Mouse (Mus musculus): ENCODE data around the gene Hexim2. TPM values are rescaled to one million over a fixed set of nuclear protein-coding genes. Genes with fewer than 3 reads are reported as not detected.

Gene Hexim2
- polyA plus RNA-seq, 1 experiment, result 4.5 TPM

DNA sequence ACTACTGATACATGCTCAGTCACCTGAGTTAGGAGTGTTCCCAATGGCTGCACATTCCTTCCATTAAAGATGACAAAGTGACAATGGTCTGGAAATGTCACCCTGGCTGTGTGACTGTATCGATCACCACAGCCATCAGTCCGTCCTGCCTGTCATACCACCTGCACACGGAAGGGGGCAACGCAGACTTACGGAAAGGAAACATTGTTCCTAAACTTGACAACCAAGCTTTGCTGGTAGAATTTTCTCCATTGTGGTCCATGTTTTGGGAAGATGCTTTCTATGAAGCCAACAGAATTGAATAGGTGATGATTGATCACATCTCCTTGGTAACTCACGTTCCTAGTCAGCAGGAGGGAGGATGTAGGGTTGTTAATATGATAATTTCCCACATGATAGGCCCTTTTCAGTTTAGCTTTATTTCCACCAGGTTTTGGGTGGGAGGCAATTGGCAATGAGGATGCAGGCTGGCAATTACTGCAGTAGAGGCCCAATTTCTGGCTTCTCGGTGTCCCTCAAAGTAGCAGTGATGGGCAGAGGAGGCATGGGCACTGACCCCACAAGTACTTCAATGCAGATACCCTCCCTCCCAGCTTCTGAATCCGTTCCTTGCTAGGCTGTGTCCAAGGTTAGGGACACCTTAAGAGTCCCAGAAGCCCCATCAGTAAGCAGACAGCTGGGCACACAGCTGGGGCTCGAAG is 36.6 kb downstream of the Hexim2 start:
- H3K9me3 ChIP-seq (replicated peaks; ENCODE audit: control insufficient read depth, insufficient read depth, low read length, poor library complexity, severe bottlenecking), result no peaks in the 10 kb centered on the region
- no peak overlapping the region for H3K27ac ChIP-seq (ENCODE audit: insufficient read depth, low read length)
- no peak overlapping the region for H3K4me3 ChIP-seq (ENCODE audit: low read depth, low read length)
- no peaks in the 10 kb centered on the region for H3K4me1 ChIP-seq (ENCODE audit: control insufficient read depth, insufficient read depth, low read length)
- H3K36me3 ChIP-seq (ENCODE audit: control insufficient read depth, insufficient read depth, low read length, poor library complexity, severe bottlenecking), result no peaks in the 10 kb centered on the region
- H3K27me3 ChIP-seq (ENCODE audit: control insufficient read depth, insufficient read depth, low read length, poor library complexity, severe bottlenecking), result peaks cover 9% of the 10 kb centered on the region
- no peak overlapping the region for H3K9ac ChIP-seq (ENCODE audit: low read depth, poor library complexity, severe bottlenecking)
- TF ChIP-seq POLR2A (IDR thresholded peaks at IDR 0.05; ENCODE audit: insufficient read depth, low read length), result no peak
- peak; percentile 95 for TF ChIP-seq CTCF (IDR thresholded peaks at IDR 0.05; ENCODE audit: low read depth, low read length)

DNA sequence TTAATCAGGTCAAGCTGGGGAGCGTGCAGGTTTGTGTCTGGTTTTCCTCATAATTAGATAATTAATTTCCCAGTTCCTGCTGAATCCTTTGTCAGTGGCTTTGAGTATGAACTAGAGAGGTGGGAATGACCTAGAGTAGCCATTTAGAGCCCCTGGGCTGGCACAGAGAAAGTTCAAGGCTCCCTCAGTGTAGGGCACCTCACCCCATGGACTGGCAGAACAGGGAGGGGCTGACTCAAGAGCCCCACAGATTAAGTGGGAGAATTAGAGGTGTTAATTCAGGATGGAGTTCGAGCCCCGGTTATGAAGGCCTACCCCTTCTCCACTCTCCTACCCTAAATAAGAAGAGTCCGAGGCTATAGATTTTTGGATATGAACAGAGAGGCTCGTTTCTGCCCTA is 37.4 kb downstream of the Hexim2 start:
- H3K9ac ChIP-seq (ENCODE audit: low read depth, poor library complexity, severe bottlenecking), result no peak overlapping the region
- H3K27me3 ChIP-seq (ENCODE audit: control insufficient read depth, insufficient read depth, low read length, poor library complexity, severe bottlenecking), result peaks cover 9% of the 10 kb centered on the region
- H3K4me1 ChIP-seq (ENCODE audit: control insufficient read depth, insufficient read depth, low read length), result no peaks in the 10 kb centered on the region
- H3K4me3 ChIP-seq (ENCODE audit: low read depth, low read length), result no peak overlapping the region
- H3K36me3 ChIP-seq (ENCODE audit: control insufficient read depth, insufficient read depth, low read length, poor library complexity, severe bottlenecking), result no peaks in the 10 kb centered on the region
- no peak for TF ChIP-seq POLR2A (IDR thresholded peaks at IDR 0.05; ENCODE audit: insufficient read depth, low read length)
- TF ChIP-seq EP300 (IDR thresholded peaks at IDR 0.05; ENCODE audit: insufficient read depth, low read depth, low read length), result no peak
- TF ChIP-seq CTCF (IDR thresholded peaks at IDR 0.05; ENCODE audit: low read depth, low read length), result no peak
- no peak overlapping the region for H3K27ac ChIP-seq (ENCODE audit: insufficient read depth, low read length)
- H3K9me3 ChIP-seq (replicated peaks; ENCODE audit: control insufficient read depth, insufficient read depth, low read length, poor library complexity, severe bottlenecking), result no peaks in the 10 kb centered on the region

DNA sequence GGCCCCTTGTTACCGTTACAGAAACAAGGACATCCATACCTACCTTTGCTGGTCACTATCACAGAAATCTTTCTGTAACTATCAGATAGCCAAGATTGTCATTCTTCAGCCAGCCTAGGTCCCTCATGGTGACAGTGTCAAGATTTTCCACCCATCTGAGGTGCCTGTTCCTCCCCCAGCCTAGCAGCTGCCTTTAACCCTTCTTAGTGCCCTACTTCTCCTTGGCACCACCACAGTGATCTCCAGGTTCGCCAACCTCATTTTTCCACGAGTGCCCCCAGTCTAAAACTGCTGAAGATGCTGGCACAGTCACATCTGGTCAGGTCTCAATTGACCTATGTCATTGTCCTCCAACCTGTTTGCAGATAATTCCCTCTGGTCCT is 37.9 kb downstream of the Hexim2 start:
- Histone ChIP-seq H3K27me3 (ENCODE audit: control insufficient read depth, insufficient read depth, low read length, poor library complexity, severe bottlenecking) (peaks cover 9% of the 10 kb centered on the region), H3K9ac (ENCODE audit: low read depth, poor library complexity, severe bottlenecking) (peak overlapping the region; percentile 84)
- TF ChIP-seq CTCF (IDR thresholded peaks at IDR 0.05; ENCODE audit: low read depth, low read length) (no peak), EP300 (IDR thresholded peaks at IDR 0.05; ENCODE audit: insufficient read depth, low read depth, low read length) (no peak)

DNA sequence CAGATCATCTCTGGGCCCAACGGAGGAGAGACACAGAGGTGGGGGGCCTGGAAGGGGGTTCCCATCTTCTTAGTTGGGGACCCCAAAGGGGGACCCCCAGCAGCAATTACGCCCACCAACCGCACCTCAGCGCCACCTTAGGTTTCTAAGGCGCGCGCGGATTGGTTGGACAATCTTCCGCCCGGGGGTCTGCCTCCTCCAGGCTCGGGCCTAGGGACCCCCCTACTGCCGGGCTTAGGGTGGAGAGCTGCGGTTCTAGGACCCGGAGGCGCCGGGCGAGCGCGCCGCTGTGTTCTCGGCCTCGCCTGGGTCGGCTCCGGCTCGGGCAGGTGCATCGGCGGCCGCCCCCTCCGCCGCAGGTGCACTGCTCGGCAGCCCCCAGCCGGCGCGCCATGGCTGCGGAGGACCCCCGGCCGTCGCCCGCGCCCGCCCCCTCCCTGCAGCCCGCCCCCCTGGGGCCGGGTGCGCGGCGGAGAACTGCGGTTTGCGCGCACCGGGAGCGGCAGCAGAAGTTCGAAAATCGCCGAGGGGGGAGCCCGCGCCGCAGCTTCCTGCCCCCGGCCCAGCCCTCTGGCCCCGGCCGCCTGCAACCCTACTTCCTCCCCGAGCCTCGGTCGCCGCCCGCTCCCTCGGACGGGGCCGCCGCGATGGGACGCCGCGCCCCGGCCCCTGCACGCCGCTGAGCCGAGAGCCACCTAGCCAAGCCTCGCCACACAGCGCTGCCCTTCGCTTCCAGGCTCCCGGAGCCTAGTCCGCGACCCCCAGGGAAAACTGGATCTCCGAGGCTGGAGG is 38.5 kb downstream of the Hexim2 start, which contains the start of gene Fmnl1:
Gene Fmnl1, plus strand, starts transcription at position 614 of the 792 bp plus-strand sequence.
- no peaks in the 10 kb centered on the region for H3K9me3 ChIP-seq (replicated peaks; ENCODE audit: control insufficient read depth, insufficient read depth, low read length, poor library complexity, severe bottlenecking)
- H3K9ac ChIP-seq (ENCODE audit: low read depth, poor library complexity, severe bottlenecking), result peak within 1 kb of the TSS; percentile 84
- peaks cover 9% of the 10 kb centered on the region for H3K27me3 ChIP-seq (ENCODE audit: control insufficient read depth, insufficient read depth, low read length, poor library complexity, severe bottlenecking)
- H3K36me3 ChIP-seq (ENCODE audit: control insufficient read depth, insufficient read depth, low read length, poor library complexity, severe bottlenecking), result no peaks in the 10 kb centered on the region
- peak within 1 kb of the TSS; percentile 68 for H3K4me3 ChIP-seq (ENCODE audit: low read depth, low read length)
- H3K27ac ChIP-seq (ENCODE audit: insufficient read depth, low read length), result no peak within 1 kb of the TSS
- peaks cover 2% of the 10 kb centered on the region for H3K4me1 ChIP-seq (ENCODE audit: control insufficient read depth, insufficient read depth, low read length)
- TF ChIP-seq EP300 (IDR thresholded peaks at IDR 0.05; ENCODE audit: insufficient read depth, low read depth, low read length) (no peak), POLR2A (IDR thresholded peaks at IDR 0.05; ENCODE audit: insufficient read depth, low read length) (no peak), CTCF (IDR thresholded peaks at IDR 0.05; ENCODE audit: low read depth, low read length) (no peak)

More for the DNA sequence above, 37.9 kb downstream of the Hexim2 start:
- H3K36me3 ChIP-seq (ENCODE audit: control insufficient read depth, insufficient read depth, low read length, poor library complexity, severe bottlenecking), result no peaks in the 10 kb centered on the region
- no peak overlapping the region for H3K27ac ChIP-seq (ENCODE audit: insufficient read depth, low read length)
- H3K9me3 ChIP-seq (replicated peaks; ENCODE audit: control insufficient read depth, insufficient read depth, low read length, poor library complexity, severe bottlenecking), result no peaks in the 10 kb centered on the region
- no peaks in the 10 kb centered on the region for H3K4me1 ChIP-seq (ENCODE audit: control insufficient read depth, insufficient read depth, low read length)
- no peak overlapping the region for H3K4me3 ChIP-seq (ENCODE audit: low read depth, low read length)

DNA sequence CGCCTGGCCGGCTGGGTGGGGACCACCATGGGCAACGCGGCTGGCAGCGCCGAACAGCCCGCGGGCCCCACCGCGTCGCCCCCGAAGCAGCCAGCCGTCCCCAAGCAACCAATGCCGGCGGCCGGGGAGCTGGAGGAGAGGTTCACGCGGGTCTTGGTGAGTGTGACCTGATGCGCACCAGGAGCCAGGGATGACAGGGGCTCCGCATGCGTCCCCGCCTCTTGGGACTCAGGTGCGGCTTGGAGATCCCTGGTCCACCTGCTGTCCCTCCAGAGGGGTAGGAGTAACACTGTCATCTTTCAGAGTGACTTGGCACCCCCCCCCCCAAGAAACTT is 39.0 kb downstream of the Hexim2 start:
- Histone ChIP-seq H3K4me3 (ENCODE audit: low read depth, low read length) (peak overlapping the region; percentile 68), H3K4me1 (ENCODE audit: control insufficient read depth, insufficient read depth, low read length) (peaks cover 2% of the 10 kb centered on the region), H3K36me3 (ENCODE audit: control insufficient read depth, insufficient read depth, low read length, poor library complexity, severe bottlenecking) (no peaks in the 10 kb centered on the region), H3K27ac (ENCODE audit: insufficient read depth, low read length) (no peak overlapping the region), H3K9me3 (replicated peaks; ENCODE audit: control insufficient read depth, insufficient read depth, low read length, poor library complexity, severe bottlenecking) (no peaks in the 10 kb centered on the region), H3K27me3 (ENCODE audit: control insufficient read depth, insufficient read depth, low read length, poor library complexity, severe bottlenecking) (peaks cover 9% of the 10 kb centered on the region), H3K9ac (ENCODE audit: low read depth, poor library complexity, severe bottlenecking) (peak overlapping the region; percentile 84)
- TF ChIP-seq POLR2A (IDR thresholded peaks at IDR 0.05; ENCODE audit: insufficient read depth, low read length) (no peak), CTCF (IDR thresholded peaks at IDR 0.05; ENCODE audit: low read depth, low read length) (no peak)

Measured in ES-Bruce4 (cell line).